In the genomic region with DNA sequence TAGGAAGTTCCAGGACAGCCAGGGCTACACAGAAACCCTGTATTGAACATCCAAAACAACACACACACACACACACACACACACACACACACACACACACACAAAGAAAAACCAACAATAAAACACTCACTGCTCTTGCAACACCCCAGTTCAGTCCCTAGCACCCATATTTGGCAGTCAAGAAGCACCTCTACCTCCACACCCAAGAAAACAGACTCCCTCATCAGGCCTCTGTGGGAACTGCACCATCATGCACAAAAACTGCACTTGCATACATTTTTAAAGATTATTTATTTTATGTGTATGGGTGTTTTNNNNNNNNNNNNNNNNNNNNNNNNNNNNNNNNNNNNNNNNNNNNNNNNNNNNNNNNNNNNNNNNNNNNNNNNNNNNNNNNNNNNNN, we compare ENCODE assay signal across 14 mouse cellular contexts. TPM values are rescaled to one million over a fixed set of nuclear protein-coding genes. Genes with fewer than 3 reads are reported as not detected.
DNase-seq lines count a peak whose midpoint lies in the region; ATAC-seq and TF ChIP-seq lines count a peak whose summit lies in the region.
"Had no signal": no experiment of that assay in that cellular context is flagged by ENCODE, and none has a peak within 500 bp of the region (broad histone marks: within the 10 kb centered on the region; RNA-seq: fewer than 3 reads in every experiment).

No protein-coding gene starts in this region.

- TF ChIP-seq POLR2A in kidney, adult 2 months (IDR thresholded peaks at IDR 0.05; ENCODE audit: low read depth, low read length) = no peak

- no peaks in the 10 kb centered on the region for H3K27me3 ChIP-seq in kidney, adult 2 months (replicated peaks; ENCODE audit: control insufficient read depth, insufficient read depth, low read length)
- H3K27me3 ChIP-seq: forebrain, embryonic 15.5 days; limb, embryonic 13.5 days; neural tube, embryonic 15.5 days had no signal

- no peaks in the 10 kb centered on the region for H3K4me1 ChIP-seq in kidney, adult 2 months (ENCODE audit: control insufficient read depth, insufficient read depth, low read length)
- H3K4me1 ChIP-seq: forebrain, embryonic 15.5 days; limb, embryonic 13.5 days; neural tube, embryonic 15.5 days had no signal

- TF ChIP-seq CTCF in kidney, adult 2 months (conservative IDR thresholded peaks at IDR 0.05; ENCODE audit: insufficient read depth, insufficient read length, low read depth, low read length) = peak; percentile 28; the same call in 1 of the 2 replicates

- no peaks in the 10 kb centered on the region for H3K36me3 ChIP-seq in kidney, adult 2 months (ENCODE audit: control insufficient read depth, insufficient read depth, low read length)

- DNase-seq in kidney, adult 2 months = no peak
- DNase-seq in kidney, adult 9 months = no peak
- peak; percentile 46 to 55 for DNase-seq in B cell, adult 2 months
- DNase-seq in adipocyte (ENCODE audit: low spot score) = peak; percentile 6
- no peak for DNase-seq in embryo, embryonic 9.5 days (ENCODE audit: extremely low spot score)
- no peak for DNase-seq in urinary bladder, adult 18-20 months (ENCODE audit: low spot score in 2 of 2)
- no peak for DNase-seq in adrenal gland, adult 18-20 months (ENCODE audit: low spot score in 2 of 2)
- DNase-seq: adrenal gland, postnatal 36 days; embryo, embryonic 11 days had no signal

- ATAC-seq in megakaryocyte progenitor cell, adult 5-6 weeks (replicated peaks; ENCODE audit: poor library complexity) = peak; percentile 93
- ATAC-seq: forebrain, embryonic 15.5 days; hindbrain, embryonic 16.5 days had no signal

- H3K27ac ChIP-seq in kidney, adult 2 months (ENCODE audit: insufficient read depth, low read depth, low read length) = no peak overlapping the region
- H3K27ac ChIP-seq: forebrain, embryonic 15.5 days; limb, embryonic 13.5 days; neural tube, embryonic 15.5 days had no signal

- H3K4me3 ChIP-seq in kidney, adult 2 months (ENCODE audit: insufficient read depth, low read depth, low read length) = no peak overlapping the region
- H3K4me3 ChIP-seq: forebrain, embryonic 15.5 days; limb, embryonic 13.5 days; neural tube, embryonic 15.5 days had no signal

RNA-seq across cellular contexts. Expression of a gene that starts 11.3 kb away (rescaled TPM):
- 112 and 125 TPM in 2 replicates for polyA plus RNA-seq in kidney, adult 2 months (2012; rRNA removed)
- 34.6 and 42.5 TPM in 2 replicates for total RNA-seq in megakaryocyte progenitor cell, adult 5-6 weeks (2015)
- 9.5 and 13.5 TPM in 2 replicates for total RNA-seq in megakaryocyte progenitor cell, adult 5-6 weeks (2017)
- 10 to 100 TPM; 60.1 to 61.7 TPM for total RNA-seq in adrenal gland, adult 18-20 months (2021)

RNA-seq across cellular contexts. Expression of a gene that starts 36.3 kb away (rescaled TPM):
- not detected in 2 replicates for polyA plus RNA-seq in kidney, adult 2 months (2012; rRNA removed)
- total RNA-seq in megakaryocyte progenitor cell, adult 5-6 weeks (2015) = not detected in 2 replicates
- total RNA-seq in megakaryocyte progenitor cell, adult 5-6 weeks (2017) = not detected in 2 replicates
- total RNA-seq in adrenal gland, adult 18-20 months (2021) = not detected
- total RNA-seq: adrenal gland, postnatal 36 days had no signal

RNA-seq across cellular contexts. Expression of a gene that starts 40.5 kb away (rescaled TPM):
- polyA plus RNA-seq in kidney, adult 2 months (2012; rRNA removed) = 23.9 and 25.9 TPM in 2 replicates
- 36.5 and 38.7 TPM in 2 replicates for total RNA-seq in megakaryocyte progenitor cell, adult 5-6 weeks (2015)
- total RNA-seq in megakaryocyte progenitor cell, adult 5-6 weeks (2017) = 25.9 and 33.5 TPM in 2 replicates
- 10 to 100 TPM; 32.8 to 39.4 TPM for total RNA-seq in adrenal gland, adult 18-20 months (2021)

RNA-seq across cellular contexts. Expression of a gene that starts 53.6 kb away (rescaled TPM):
- polyA plus RNA-seq in kidney, adult 2 months (2012; rRNA removed) = 23.0 and 29.2 TPM in 2 replicates
- 76.8 and 81.3 TPM in 2 replicates for total RNA-seq in megakaryocyte progenitor cell, adult 5-6 weeks (2015)
- total RNA-seq in megakaryocyte progenitor cell, adult 5-6 weeks (2017) = 429 and 547 TPM in 2 replicates
- total RNA-seq in adrenal gland, adult 18-20 months (2021) = 10 to 100 TPM; 57.0 to 61.8 TPM

Comparison
In these comparisons a context has a peak if more than half of its experiments do, and no peak if none do; other contexts are left out.
1. DNase-seq: peak in B cell, adult 2 months (2 of 2) and adipocyte (single experiment); none in kidney, adult 2 months (single experiment), kidney, adult 9 months (single experiment), embryo, embryonic 9.5 days (single experiment), urinary bladder, adult 18-20 months (0 of 2) and adrenal gland, adult 18-20 months (0 of 2).